Mouse (Mus musculus): ENCODE results near the gene Ubash3a. TPM values are rescaled to one million over a fixed set of nuclear protein-coding genes. Genes with fewer than 3 reads are reported as not detected.
A peak's percentile ranks its signal among the peaks of the same experiment; 100 is the strongest.

The Ubash3a gene
- total and polyA plus RNA-seq, 3 experiments, result 27.6 to 57.4 (median 30.2) TPM

DNA sequence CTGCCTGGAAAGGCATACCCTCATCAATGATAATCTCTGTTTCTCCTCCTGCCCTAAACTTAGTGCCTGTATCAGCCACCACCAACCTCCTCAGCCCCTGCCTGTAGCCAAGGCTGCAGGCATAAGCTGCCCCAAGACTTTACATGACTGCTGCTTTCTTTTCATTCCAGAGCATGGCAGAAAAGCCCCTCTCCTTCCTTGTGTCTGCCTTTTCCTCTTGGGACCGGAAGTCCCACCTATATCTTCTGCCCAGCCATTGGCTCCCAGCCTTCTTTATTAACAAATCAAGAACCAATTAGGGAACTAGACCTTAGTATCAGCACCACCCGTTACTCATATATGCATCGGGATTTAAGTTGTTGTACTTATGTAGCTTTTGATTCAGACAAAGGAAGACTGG, 79.5 kb downstream of the Ubash3a start (continued):
- TF ChIP-seq USF2 (IDR thresholded peaks at IDR 0.05; ENCODE audit: borderline replicate concordance in 1 of 2, insufficient read depth in 1 of 2, low read depth in 1 of 2, low read length in 2 of 2) (no peak), BHLHE40 (IDR thresholded peaks at IDR 0.05; ENCODE audit: borderline replicate concordance, low read depth, low read length) (no peak), MEF2A (IDR thresholded peaks at IDR 0.05; ENCODE audit: extremely low read depth, insufficient replicate concordance, low read depth, low read length, poor library complexity, severe bottlenecking) (no peak), E2F4 (IDR thresholded peaks at IDR 0.05; ENCODE audit: borderline replicate concordance, low read depth, low read length) (no peak), NRF1 (IDR thresholded peaks at IDR 0.05; ENCODE audit: insufficient read depth, low read depth, low read length, poor library complexity, severe bottlenecking) (no peak), RCOR1 (IDR thresholded peaks at IDR 0.05; ENCODE audit: low read depth, low read length) (no peak), ZNF384 (IDR thresholded peaks at IDR 0.05; ENCODE audit: low read depth, low read length) (no peak), CHD1 (IDR thresholded peaks at IDR 0.05; ENCODE audit: low read depth, low read length) (no peak), ZKSCAN1 (IDR thresholded peaks at IDR 0.05; ENCODE audit: low read depth, low read length) (no peak), MYB (IDR thresholded peaks at IDR 0.05; ENCODE audit: low read depth, low read length) (no peak), MXI1 (IDR thresholded peaks at IDR 0.05; ENCODE audit: low read depth, low read length) (peak; percentile 83), CTCF (IDR thresholded peaks at IDR 0.05 in 2 of 3, conservative IDR thresholded peaks at IDR 0.05 in 1 of 3; ENCODE audit: control insufficient read depth in 1 of 3, insufficient read depth in 1 of 3, low read depth in 2 of 3, low read length in 3 of 3, poor library complexity in 1 of 3, severe bottlenecking in 1 of 3) (no peak), ETS1 (IDR thresholded peaks at IDR 0.05; ENCODE audit: low read depth, low read length) (0 out of 2 replicates have a peak, but pooled peaks have one; percentile 3), NELFE (IDR thresholded peaks at IDR 0.05; ENCODE audit: low read depth, low read length) (peak; percentile 87), ELF1 (IDR thresholded peaks at IDR 0.05; ENCODE audit: low read depth, low read length) (peak; percentile 77), POLR2AphosphoS2 (IDR thresholded peaks at IDR 0.05; ENCODE audit: low read length) (peak; percentile 83), TAL1 (IDR thresholded peaks at IDR 0.05; ENCODE audit: low read length) (no peak), UBTF (IDR thresholded peaks at IDR 0.05; ENCODE audit: borderline replicate concordance, insufficient read depth, low read depth, low read length) (no peak), MYC (IDR thresholded peaks at IDR 0.05; ENCODE audit: low read depth, low read length) (peak; percentile 58; the same call in 1 of the 2 replicates), POLR2A (IDR thresholded peaks at IDR 0.05; ENCODE audit: control insufficient read depth in 1 of 2, insufficient read depth in 1 of 2, low read depth in 1 of 2, low read length in 2 of 2, poor library complexity in 1 of 2) (peak; percentile 37 to 95; a peak in 2 of 4 replicates), EP300 (IDR thresholded peaks at IDR 0.05; ENCODE audit: low read depth in 1 of 2, low read length in 2 of 2) (no peak), USF1 (IDR thresholded peaks at IDR 0.05; ENCODE audit: low read depth, low read length) (no peak)
